Mouse (Mus musculus) ZHBTc4 (cell line): Measurements from ENCODE around the gene Rftn2.

Experiments used
- DNase-seq: peaks from one replicate; pipeline ENCODE4 v3.0.0-alpha.2; 2011; ENCODE audit warnings: low read depth, low spot score

Gene Rftn2

DNA sequence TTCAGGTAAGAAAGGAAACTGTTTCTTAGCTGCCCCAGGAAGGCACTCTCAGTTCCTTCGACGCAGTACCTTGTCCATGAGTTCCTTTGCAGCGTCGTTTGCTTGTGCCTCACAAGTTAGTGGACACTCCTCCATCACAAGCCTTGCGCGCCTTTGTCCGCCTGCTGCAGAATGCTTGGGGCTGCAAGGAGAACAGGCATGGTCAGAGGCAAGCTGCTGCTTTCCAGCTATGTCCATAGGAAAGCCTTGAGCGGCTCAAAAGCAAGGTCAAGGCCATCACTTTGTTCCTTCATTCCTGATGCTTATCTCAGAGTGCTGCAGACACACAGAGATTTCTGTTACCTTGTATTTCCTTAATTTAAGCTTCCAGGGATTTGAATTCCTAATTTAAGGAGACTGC lies 15.5 kb downstream of the Rftn2 start:
- DNase-seq = no peak

GRCm38 (mm10) chr1:55210202-55210965 lies 16.2 kb downstream of the Rftn2 start:
- peak; percentile 70 for DNase-seq

DNA sequence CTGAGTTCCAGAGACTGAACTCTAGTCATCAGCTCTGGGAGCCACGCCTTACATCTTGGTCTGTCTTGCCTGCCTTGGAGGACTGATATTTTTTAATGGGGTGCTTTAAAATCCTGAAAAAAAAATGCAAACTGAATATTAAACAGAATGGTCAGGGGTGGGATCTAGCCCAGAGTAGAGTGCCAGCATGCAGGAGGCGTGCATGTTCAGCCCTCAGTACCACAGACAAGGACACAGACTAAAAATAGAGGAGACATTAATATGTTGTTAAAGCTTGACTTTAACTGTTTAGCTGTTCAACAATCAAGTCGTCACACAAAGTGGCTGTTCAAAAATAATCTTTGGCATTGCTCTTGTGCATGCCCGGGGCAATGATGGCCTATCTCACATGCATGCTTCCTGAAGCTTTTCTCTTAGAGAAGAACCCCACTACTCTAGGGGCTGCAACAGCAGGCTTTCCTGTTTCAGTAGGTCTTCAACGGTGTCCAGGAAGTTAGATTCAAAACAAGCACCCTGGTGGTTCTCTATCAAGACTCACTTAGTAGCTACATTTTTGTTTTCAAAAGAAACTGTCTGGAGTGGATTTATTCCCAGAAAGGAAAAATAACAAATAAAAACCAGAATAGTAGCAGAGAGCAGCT lies 18.0 kb downstream of the Rftn2 start:
- no peak for DNase-seq

- no peak for DNase-seq
These were observed 19.0 kb downstream of the Rftn2 start for GRCm38 (mm10) chr1:55207561-55207960.

GRCm38 (mm10) chr1:55205808-55206327 lies 20.7 kb downstream of the Rftn2 start:
- DNase-seq = peak; percentile 90

GRCm38 (mm10) chr1:55201850-55202752 lies 24.5 kb downstream of the Rftn2 start:
- peak; percentile 65 for DNase-seq

DNA sequence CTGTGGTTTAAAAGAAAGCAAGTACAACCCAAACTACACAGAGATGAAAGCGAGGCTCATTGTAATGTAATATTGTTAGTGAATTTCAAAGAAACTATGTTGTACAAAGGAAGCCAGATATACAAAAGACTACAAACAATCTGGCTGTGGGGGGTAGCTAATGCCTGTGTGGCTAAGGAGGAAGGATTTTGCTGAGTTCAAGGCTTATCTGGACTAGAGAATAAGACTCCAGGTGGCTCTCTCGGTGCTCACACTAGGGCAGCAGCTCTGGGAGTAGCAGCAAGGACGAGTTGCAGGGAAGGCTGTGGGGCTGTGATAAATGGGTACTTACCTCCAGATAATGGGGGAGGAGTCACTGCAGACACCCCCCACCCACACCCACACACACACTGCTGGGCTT lies 27.9 kb downstream of the Rftn2 start:
- DNase-seq = peak; percentile 96

DNA sequence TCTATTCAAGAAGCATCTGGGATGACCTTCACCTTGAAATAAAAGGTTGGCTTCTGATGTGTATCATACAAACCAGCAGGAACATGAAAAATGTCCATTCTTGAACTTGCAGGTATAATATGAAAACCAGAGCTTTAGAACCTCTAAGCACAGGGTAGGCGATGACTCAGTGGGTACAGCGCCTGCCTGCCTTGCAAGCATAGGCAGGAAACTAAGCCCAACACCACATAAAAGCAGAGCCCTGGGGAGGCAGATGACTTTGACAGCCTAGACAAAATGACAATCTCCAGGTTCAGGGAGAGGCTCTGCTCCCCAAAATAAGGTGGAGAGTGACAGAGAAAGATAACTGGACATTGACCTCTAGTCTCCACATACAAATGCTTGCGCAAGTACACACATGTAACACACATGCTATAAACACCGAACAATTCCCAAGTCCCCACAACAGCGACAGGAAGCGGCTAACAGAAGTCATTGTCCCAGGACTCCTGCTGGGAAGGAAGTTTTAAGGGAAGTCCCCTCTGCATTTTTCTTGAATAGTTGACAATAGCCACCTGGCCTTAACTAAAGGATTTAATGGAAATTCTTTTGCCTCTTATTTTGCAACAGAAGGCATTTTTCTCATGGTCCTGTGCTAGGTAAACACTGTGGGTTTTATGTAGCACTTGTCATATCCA lies 30.1 kb downstream of the Rftn2 start:
- peak; percentile 63 for DNase-seq

DNA sequence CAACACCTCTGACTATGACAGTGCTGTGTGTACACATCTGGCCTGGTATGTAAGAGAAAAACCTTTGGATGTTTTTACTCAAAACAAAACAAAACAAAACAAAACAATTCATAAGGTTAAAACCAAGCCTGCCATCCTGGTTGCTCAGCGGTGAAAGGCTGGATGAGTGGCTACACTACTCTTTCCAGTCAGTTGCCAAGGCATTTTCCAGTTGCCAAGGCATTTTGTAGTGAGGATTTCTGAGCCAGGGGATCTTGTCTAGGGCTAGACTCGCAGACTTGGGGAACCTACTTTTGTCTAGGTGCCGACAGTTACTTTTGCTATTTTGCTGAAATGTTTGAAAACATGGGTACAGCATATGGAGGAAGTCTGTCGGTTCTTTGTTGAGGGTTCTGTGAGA lies 31.6 kb downstream of the Rftn2 start:
- DNase-seq = no peak

DNA sequence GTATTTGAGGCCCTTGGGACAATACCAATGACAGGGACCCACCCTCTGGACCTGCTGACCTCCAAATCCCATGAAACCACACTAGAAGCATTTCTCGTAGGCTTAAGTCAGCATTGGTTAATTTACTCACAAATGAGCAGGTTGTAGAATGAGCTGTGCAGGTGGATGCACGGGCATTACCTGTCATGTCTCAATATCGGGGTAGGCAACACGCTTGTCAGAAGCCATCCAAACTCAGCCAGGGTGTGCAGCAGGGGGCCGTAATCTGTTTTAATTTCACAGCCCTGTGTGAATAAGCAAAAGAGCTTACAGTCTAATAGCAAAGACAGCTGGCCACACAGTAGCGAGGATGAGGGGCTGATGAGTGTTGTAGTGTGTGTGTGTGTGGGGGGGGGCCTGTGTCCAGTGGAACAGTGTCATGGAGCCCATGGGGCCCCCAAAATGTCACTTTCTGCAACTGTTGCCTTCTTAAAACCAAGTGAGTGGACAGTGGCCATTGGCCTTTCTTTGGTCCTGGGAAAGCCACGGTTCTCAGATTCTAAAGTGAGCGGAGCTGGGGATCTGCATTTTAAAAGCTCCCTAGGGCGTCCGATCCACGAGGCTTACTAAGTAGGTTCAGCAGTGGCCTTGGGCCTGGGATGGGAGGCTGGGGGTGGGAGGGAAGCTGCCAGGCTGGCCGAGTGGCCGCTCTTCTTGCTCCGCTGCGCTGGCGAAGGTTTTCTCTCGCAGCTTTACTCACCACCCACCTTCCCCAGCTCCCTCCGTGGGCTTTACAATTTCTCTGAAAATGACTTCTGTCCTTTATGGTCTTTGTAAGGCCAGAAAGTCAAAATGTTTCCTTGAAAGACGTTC lies 32.3 kb downstream of the Rftn2 start:
- peak; percentile 49 for DNase-seq

GRCm38 (mm10) chr1:55193316-55193715 lies 33.3 kb downstream of the Rftn2 start:
- peak; percentile 68 for DNase-seq

- peak; percentile 79 for DNase-seq
These were observed 33.8 kb downstream of the Rftn2 start for GRCm38 (mm10) chr1:55192824-55193223.

- DNase-seq = peak; percentile 82
These were observed 34.6 kb downstream of the Rftn2 start for GRCm38 (mm10) chr1:55192015-55192414.

GRCm38 (mm10) chr1:55186592-55187210 lies 39.9 kb downstream of the Rftn2 start:
- DNase-seq = no peak

DNA sequence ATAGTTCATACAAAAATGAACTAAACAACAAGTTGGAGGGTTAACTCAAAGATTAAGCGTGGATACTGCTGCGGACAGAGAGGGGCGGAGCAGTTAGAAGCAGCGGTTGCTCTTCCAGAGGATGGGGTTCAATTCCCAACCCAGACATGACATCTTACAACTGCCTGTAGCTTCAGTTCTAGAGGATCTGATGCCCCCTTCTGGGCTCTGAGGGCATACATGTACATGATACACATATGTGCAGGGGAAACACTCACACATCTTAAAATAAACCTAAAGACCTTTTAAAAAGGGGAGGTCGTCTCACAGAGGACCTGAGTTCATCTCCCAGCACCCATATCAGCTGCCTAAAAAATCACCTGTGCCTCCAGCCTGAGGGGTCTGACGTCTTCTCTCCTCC lies 40.9 kb downstream of the Rftn2 start:
- DNase-seq = peak; percentile 54

- DNase-seq = no peak
These were observed 44.2 kb downstream of the Rftn2 start for GRCm38 (mm10) chr1:55182392-55182791.

DNA sequence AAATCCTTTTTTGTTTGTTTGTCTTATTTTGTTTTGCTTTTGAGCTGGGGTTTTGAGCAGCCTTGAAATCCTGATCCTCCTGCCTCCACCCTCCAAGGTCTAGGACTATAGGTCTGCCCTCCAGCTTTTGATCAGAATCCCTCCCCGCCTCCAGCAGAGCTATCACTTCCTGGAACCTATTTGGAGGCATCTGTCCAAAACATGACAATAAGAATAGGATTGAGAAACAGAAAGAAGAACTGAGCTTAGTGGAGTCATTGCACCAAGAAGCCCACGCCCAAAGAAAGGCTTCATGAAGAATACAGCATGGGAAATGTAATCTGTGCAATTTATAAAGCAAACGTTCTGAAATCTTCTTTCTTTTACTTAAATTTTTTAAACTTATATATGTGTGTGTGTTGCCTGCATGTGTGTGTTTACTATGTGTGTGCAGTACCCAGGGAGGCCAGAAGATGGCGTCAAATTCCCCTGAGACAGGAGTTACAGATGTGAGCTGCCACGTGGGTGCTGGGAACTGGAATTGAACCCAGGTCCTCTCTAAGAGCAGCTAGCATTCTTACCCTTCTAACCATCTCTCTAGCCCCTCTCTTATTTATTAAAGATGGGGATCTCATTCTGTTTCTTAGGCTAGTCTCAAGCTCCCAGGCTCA lies 46.5 kb downstream of the Rftn2 start:
- peak; percentile 70 for DNase-seq

GRCm38 (mm10) chr1:55174558-55175034 lies 52.0 kb downstream of the Rftn2 start:
- DNase-seq = no peak
